Mouse (Mus musculus): ENCODE results near the gene Tesk1. TPM values are rescaled to one million over a fixed set of nuclear protein-coding genes. Genes with fewer than 3 reads are reported as not detected.

Tesk1 gene
- polyA plus RNA-seq, 1 experiment from 2014 or later, result 20.9 TPM

DNA sequence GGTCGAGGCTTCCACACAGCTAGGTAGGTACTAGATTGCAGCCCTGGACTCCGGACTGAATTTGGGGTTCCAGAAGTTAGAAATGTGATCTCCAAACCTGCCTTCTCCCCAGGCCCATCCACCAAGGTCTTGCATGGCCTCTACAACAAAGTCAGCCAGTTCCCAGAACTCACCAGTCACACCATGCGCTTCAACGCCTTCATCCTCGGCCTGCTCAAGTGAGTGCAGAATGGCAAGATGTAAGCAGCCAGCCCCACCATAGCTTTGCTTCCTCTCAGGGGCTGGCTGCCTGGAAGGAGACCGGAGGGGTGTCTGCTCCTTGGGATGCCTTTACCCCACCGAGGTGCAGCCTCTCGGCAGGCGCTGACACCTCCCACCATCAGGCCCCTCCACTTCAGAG, 17.7 kb upstream of the Tesk1 start:
- Histone ChIP-seq H3K36me3 (ENCODE audit: control insufficient read depth, insufficient read depth, low read length) (peaks cover 77% of the 10 kb centered on the region), H3K27me3 (ENCODE audit: control insufficient read depth, insufficient read depth, low read length) (peaks cover 36% of the 10 kb centered on the region; the same call in 1 of the 2 replicates), H3K4me2 (ENCODE audit: low read length) (no peak overlapping the region), H3K9ac (replicated peaks; ENCODE audit: low read length) (no peak overlapping the region), H3K27ac (replicated peaks; ENCODE audit: low read depth, low read length) (no peak overlapping the region), H3K4me1 (ENCODE audit: control insufficient read depth, insufficient read depth, low read length) (0 out of 2 replicates have a peak, but pooled peaks cover 8% of the 10 kb centered on the region), H3K9me3 (ENCODE audit: control insufficient read depth, low read length) (no peaks in the 10 kb centered on the region), H3K4me3 (replicated peaks; ENCODE audit: low read depth, low read length) (no peak overlapping the region)
- no peak for ATAC-seq (ENCODE audit: low FRiP score, low TSS enrichment)
- DNase-seq, result no peak
- WGBS, result 88% methylated on average over 9 of the region's 9 CpGs

DNA sequence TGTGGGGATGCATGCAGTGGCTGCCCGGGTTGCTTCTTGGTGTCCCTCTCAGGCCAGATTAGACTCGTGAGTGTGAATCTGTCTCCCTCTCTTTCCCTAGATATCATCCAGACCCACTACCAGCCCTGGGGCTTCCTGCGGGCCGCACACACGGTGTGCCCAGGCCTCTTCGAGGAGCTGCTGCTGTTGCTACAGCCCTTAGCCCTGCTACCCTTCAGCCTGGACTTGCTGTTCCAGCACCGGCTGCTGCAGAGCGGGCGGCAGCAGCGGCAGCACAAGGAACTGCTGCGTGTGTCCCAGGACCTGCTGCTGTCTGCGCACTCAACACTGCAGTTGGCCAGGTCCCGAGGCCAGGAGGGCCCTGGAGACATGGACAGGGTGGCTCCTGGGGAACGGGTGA, 16.5 kb upstream of the Tesk1 start:
- H3K4me2 ChIP-seq (ENCODE audit: low read length), result no peak overlapping the region
- H3K27me3 ChIP-seq (ENCODE audit: control insufficient read depth, insufficient read depth, low read length), result peaks cover 36% of the 10 kb centered on the region; the same call in 1 of the 2 replicates
- ATAC-seq (ENCODE audit: low FRiP score, low TSS enrichment) (no peak), DNase-seq (no peak)
- no peak overlapping the region for H3K4me3 ChIP-seq (replicated peaks; ENCODE audit: low read depth, low read length)
- H3K4me1 ChIP-seq (ENCODE audit: control insufficient read depth, insufficient read depth, low read length), result 0 out of 2 replicates have a peak, but pooled peaks cover 8% of the 10 kb centered on the region
- 23% methylated on average over 14 of the region's 14 CpGs for WGBS
- H3K36me3 ChIP-seq (ENCODE audit: control insufficient read depth, insufficient read depth, low read length), result peaks cover 70% of the 10 kb centered on the region
- no peaks in the 10 kb centered on the region for H3K9me3 ChIP-seq (ENCODE audit: control insufficient read depth, low read length)
- H3K27ac ChIP-seq (replicated peaks; ENCODE audit: low read depth, low read length), result no peak overlapping the region
- H3K9ac ChIP-seq (replicated peaks; ENCODE audit: low read length), result no peak overlapping the region

DNA sequence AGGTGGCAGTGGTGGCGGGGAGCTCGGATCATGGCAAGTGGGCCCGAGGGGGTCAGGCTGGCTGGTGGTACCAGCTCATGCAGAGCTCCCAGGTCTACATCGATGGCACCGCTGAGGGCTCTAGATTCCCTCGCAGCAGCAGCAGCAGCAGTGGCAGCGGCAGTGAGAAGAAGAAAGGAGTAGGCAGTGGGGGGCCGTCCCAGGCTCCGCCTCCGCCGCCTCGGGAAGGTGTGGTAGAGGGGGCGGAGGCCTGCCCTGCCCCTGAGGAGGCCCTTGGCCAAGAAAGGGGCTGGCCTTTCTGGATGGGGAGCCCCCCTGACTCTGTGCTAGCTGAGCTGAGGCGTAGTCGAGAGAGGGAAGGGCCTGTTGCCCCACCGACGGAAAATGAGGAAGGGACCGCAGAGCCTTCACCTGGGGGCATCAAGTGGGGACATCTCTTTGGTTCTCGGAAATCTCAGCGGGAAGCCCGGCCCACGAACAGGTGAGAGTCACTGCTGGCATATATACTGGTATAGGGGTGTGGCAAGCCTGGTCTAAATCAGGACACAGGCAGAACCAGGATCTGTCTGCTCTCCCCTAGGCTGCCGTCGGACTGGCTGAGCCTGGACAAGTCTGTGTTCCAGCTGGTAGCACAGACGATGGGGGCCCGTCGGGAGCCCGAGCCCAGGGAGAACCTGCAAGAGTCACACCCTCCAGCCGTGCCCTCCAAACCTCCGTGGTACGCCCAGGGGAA, 15.9 kb upstream of the Tesk1 start:
- Histone ChIP-seq H3K4me1 (ENCODE audit: control insufficient read depth, insufficient read depth, low read length) (0 out of 2 replicates have a peak, but pooled peaks cover 8% of the 10 kb centered on the region), H3K9me3 (ENCODE audit: control insufficient read depth, low read length) (no peaks in the 10 kb centered on the region), H3K36me3 (ENCODE audit: control insufficient read depth, insufficient read depth, low read length) (peaks cover 70% of the 10 kb centered on the region), H3K9ac (replicated peaks; ENCODE audit: low read length) (no peak overlapping the region), H3K4me3 (replicated peaks; ENCODE audit: low read depth, low read length) (no peak overlapping the region), H3K27me3 (ENCODE audit: control insufficient read depth, insufficient read depth, low read length) (peaks cover 36% of the 10 kb centered on the region; the same call in 1 of the 2 replicates), H3K27ac (replicated peaks; ENCODE audit: low read depth, low read length) (no peak overlapping the region), H3K4me2 (ENCODE audit: low read length) (no peak overlapping the region)
- DNase-seq, result no peak
- no peak for ATAC-seq (ENCODE audit: low FRiP score, low TSS enrichment)
- 21% methylated on average over 31 of the region's 31 CpGs for WGBS

DNA sequence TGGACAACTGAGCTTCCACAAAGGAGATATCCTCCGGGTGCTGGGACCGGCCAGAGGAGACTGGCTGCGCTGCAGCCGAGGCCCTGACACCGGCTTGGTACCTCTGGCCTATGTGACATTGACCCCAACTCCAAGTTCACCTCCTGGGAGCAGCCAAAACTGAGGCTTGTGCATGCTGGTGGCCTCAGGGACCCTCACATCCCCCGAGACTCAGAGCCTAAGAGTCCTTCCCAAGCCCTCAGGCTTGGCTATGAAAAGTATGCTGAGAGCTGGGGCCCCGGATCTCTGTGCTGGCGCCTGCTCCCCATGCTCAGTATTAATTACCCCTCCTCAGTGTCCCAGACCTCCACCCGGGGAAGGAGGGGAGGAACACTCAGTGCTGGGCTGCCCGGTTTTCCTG, 15.3 kb upstream of the Tesk1 start:
- DNase-seq (no peak), ATAC-seq (ENCODE audit: low FRiP score, low TSS enrichment) (no peak)
- Histone ChIP-seq H3K9ac (replicated peaks; ENCODE audit: low read length) (no peak overlapping the region), H3K9me3 (ENCODE audit: control insufficient read depth, low read length) (no peaks in the 10 kb centered on the region), H3K27me3 (ENCODE audit: control insufficient read depth, insufficient read depth, low read length) (peaks cover 36% of the 10 kb centered on the region; the same call in 1 of the 2 replicates), H3K4me2 (ENCODE audit: low read length) (no peak overlapping the region), H3K27ac (replicated peaks; ENCODE audit: low read depth, low read length) (no peak overlapping the region), H3K4me1 (ENCODE audit: control insufficient read depth, insufficient read depth, low read length) (0 out of 2 replicates have a peak, but pooled peaks cover 8% of the 10 kb centered on the region), H3K36me3 (ENCODE audit: control insufficient read depth, insufficient read depth, low read length) (peaks cover 65% of the 10 kb centered on the region), H3K4me3 (replicated peaks; ENCODE audit: low read depth, low read length) (no peak overlapping the region)
- 47% methylated on average over 10 of the region's 10 CpGs for WGBS

DNA sequence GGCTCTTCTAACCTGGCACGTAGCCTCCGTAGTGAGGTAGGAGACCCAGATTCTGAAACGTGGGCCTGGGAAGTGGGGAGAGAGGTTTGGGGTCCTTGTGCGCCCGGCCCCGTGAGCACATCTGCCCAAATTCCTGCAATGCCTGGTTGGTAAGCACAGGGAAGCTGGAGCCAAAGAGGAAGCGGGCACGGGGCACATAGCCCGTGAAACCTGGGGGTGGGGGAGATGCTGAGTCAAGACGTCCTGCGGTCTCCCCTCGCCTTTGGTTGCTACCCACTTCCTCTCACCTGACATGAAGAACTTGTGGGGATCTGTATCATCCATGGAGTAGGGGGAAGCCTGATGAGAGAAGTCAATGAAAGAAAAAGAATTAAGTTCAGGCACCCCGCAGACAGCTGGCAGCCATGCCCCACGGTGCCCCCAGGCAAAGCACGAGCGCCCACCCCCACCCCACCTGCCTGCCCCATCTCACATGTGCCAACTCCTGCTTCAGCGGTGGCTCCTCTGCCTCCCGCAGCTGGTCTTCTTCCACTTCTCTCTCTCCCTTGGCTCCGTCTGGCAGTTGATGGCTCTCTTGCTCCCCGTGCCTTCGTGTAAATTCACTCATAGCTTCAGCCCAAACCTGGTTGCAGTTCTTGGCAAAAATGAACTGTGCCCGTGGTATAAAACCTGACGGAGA, 14.1 kb upstream of the Tesk1 start:
- Histone ChIP-seq H3K9me3 (ENCODE audit: control insufficient read depth, low read length) (no peaks in the 10 kb centered on the region), H3K4me3 (replicated peaks; ENCODE audit: low read depth, low read length) (no peak overlapping the region), H3K27ac (replicated peaks; ENCODE audit: low read depth, low read length) (no peak overlapping the region), H3K36me3 (ENCODE audit: control insufficient read depth, insufficient read depth, low read length) (peaks cover 54% of the 10 kb centered on the region), H3K27me3 (ENCODE audit: control insufficient read depth, insufficient read depth, low read length) (peaks cover 35% of the 10 kb centered on the region; the same call in 1 of the 2 replicates), H3K9ac (replicated peaks; ENCODE audit: low read length) (no peak overlapping the region), H3K4me2 (ENCODE audit: low read length) (no peak overlapping the region), H3K4me1 (ENCODE audit: control insufficient read depth, insufficient read depth, low read length) (0 out of 2 replicates have a peak, but pooled peaks cover 8% of the 10 kb centered on the region)
- WGBS, result 23% methylated on average over 23 of the region's 23 CpGs
- no peak for ATAC-seq (ENCODE audit: low FRiP score, low TSS enrichment)
- DNase-seq, result peak; percentile 34

DNA sequence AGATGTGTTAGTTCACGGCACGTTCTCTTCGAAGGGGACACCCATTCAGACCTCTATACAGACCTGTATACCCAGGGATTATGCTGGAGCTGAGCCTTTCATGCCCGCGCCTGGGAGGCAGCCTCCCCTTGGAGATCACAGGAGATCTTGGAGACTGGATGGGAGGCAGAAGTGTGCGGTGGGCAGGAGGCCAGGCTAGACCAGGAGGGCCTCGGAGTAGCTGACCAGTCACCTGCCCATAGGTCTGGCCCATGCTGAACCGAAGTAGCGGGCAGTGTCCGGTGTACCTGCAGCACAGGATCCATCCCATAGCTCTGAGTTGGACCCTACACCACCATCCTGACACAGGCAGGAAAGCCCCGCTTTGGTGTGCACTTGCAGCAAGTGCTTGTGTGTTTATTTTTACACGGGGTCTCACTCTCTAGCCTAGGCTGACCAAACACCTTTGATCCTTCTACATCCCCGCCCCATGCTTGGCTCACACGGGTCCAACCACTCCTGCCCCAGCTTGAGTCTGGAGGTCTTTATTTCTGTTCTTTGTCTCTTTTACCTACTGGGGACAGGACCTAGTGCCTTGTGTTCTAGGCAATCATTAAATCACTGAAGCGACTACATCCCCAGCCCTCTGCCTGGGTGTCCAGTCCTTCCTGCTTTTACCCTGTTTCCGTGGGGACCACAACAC, 13.4 kb upstream of the Tesk1 start:
- ATAC-seq (ENCODE audit: low FRiP score, low TSS enrichment), result no peak

DNA sequence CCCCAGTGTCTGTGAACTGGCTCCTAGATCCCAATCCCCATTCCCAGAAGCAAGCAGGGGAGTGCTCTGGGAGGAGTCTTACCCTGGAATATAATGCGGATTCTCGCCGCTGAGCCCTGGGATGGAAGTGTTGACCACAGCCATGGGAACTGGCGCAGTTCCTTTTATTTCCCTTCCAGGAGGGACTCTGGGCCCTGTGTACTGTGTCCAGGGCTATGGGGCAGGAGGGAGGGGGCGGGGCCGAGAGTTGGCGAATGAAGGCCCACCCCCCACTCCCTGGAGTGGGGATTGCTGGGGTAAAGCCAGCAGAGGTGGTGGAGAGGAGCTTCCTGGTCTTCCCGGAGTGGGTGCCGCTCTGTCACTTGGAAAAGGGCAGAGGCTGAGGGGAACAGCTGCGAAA, 12.8 kb upstream of the Tesk1 start, which contains the start of gene Fam166b:
Gene Fam166b (minus strand): TSS at position 189 of the 400 bp plus-strand sequence.
- Histone ChIP-seq H3K4me2 (ENCODE audit: low read length) (no peak within 1 kb of the TSS), H3K27me3 (ENCODE audit: control insufficient read depth, insufficient read depth, low read length) (peaks cover 26% of the 10 kb centered on the region; the same call in 1 of the 2 replicates), H3K4me1 (ENCODE audit: control insufficient read depth, insufficient read depth, low read length) (0 out of 2 replicates have a peak, but pooled peaks cover 8% of the 10 kb centered on the region), H3K4me3 (replicated peaks; ENCODE audit: low read depth, low read length) (no peak within 1 kb of the TSS), H3K27ac (replicated peaks; ENCODE audit: low read depth, low read length) (no peak within 1 kb of the TSS), H3K9me3 (ENCODE audit: control insufficient read depth, low read length) (no peaks in the 10 kb centered on the region), H3K9ac (replicated peaks; ENCODE audit: low read length) (no peak within 1 kb of the TSS; the same call in 1 of the 2 replicates), H3K36me3 (ENCODE audit: control insufficient read depth, insufficient read depth, low read length) (peaks cover 41% of the 10 kb centered on the region)
- DNase-seq (peak; percentile 42), ATAC-seq (ENCODE audit: low FRiP score, low TSS enrichment) (0 out of 2 replicates have a peak, but pooled peaks have one; percentile 28)
- 8% methylated on average over 10 of the region's 10 CpGs for WGBS

More for the DNA sequence above, 13.4 kb upstream of the Tesk1 start:
- DNase-seq, result peak; percentile 37
- Histone ChIP-seq H3K4me3 (replicated peaks; ENCODE audit: low read depth, low read length) (no peak overlapping the region), H3K27ac (replicated peaks; ENCODE audit: low read depth, low read length) (no peak overlapping the region), H3K9me3 (ENCODE audit: control insufficient read depth, low read length) (no peaks in the 10 kb centered on the region), H3K9ac (replicated peaks; ENCODE audit: low read length) (no peak overlapping the region), H3K27me3 (ENCODE audit: control insufficient read depth, insufficient read depth, low read length) (peaks cover 28% of the 10 kb centered on the region; the same call in 1 of the 2 replicates), H3K4me2 (ENCODE audit: low read length) (no peak overlapping the region), H3K4me1 (ENCODE audit: control insufficient read depth, insufficient read depth, low read length) (0 out of 2 replicates have a peak, but pooled peaks cover 8% of the 10 kb centered on the region), H3K36me3 (ENCODE audit: control insufficient read depth, insufficient read depth, low read length) (peaks cover 47% of the 10 kb centered on the region)
- WGBS, result 24% methylated on average over 16 of the region's 16 CpGs

DNA sequence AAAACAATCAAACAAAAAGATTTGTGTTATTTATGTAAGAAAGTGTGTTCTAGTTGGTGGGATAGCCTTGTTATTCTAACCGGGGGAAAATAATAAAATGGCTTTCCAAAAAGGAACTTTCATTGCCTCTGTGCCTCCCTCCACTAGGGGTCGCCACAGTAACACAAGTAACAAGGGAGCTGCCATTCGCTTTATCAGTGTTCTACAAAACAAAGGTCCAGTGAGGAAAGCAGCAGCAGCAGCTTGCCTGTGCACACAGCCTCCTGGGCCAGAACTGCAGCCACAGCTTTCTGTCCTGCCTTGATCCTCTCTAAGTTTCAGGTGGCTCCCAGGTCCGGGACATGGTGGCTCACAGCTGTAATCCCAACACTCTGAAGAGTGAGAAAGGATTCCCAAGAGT, 10.0 kb upstream of the Tesk1 start:
- WGBS, result 4% methylated on average over 4 of the region's 4 CpGs
- no peak overlapping the region for H3K4me2 ChIP-seq (ENCODE audit: low read length)
- peak; percentile 66; the same call in 1 of the 2 replicates for ATAC-seq (ENCODE audit: low FRiP score, low TSS enrichment)

More for the DNA sequence above, 10.0 kb upstream of the Tesk1 start:
- Histone ChIP-seq H3K9me3 (ENCODE audit: control insufficient read depth, low read length) (no peaks in the 10 kb centered on the region), H3K36me3 (ENCODE audit: control insufficient read depth, insufficient read depth, low read length) (peaks cover 13% of the 10 kb centered on the region), H3K27ac (replicated peaks; ENCODE audit: low read depth, low read length) (peak overlapping the region; percentile 79), H3K4me1 (ENCODE audit: control insufficient read depth, insufficient read depth, low read length) (0 out of 2 replicates have a peak, but pooled peaks cover 8% of the 10 kb centered on the region), H3K27me3 (ENCODE audit: control insufficient read depth, insufficient read depth, low read length) (peaks cover 4% of the 10 kb centered on the region; the same call in 1 of the 2 replicates), H3K4me3 (replicated peaks; ENCODE audit: low read depth, low read length) (no peak overlapping the region), H3K9ac (replicated peaks; ENCODE audit: low read length) (no peak overlapping the region)
- DNase-seq, result peak; percentile 96

All from midbrain, embryonic 14.5 days (tissue).